Mouse (Mus musculus): ENCODE results near the gene Arv1.

Arv1 gene

GRCm38 (mm10) chr8:124721862-124722515 is at the start of gene Arv1, which contains the start of gene Ttc13:
Gene Arv1, plus strand, starts transcription at chr8:124722139.
Gene Ttc13, minus strand, starts transcription at chr8:124721983.
- DNase-seq (ENCODE audit: low read depth): peak; percentile 88

GRCm38 (mm10) chr8:124672345-124672744 is 49.6 kb upstream of the Arv1 start:
- no peak for DNase-seq (ENCODE audit: low read depth)

- no peak for DNase-seq (ENCODE audit: low read depth)
These were observed 45.3 kb upstream of the Arv1 start for GRCm38 (mm10) chr8:124676661-124677060.

GRCm38 (mm10) chr8:124677078-124677477 is 44.9 kb upstream of the Arv1 start:
- no peak for DNase-seq (ENCODE audit: low read depth)

- peak; percentile 33 for DNase-seq (ENCODE audit: low read depth)
These were observed 44.5 kb upstream of the Arv1 start for GRCm38 (mm10) chr8:124677486-124677885.

GRCm38 (mm10) chr8:124678246-124678645 is 43.7 kb upstream of the Arv1 start:
- no peak for DNase-seq (ENCODE audit: low read depth)

- no peak for DNase-seq (ENCODE audit: low read depth)
These were observed 40.7 kb upstream of the Arv1 start for GRCm38 (mm10) chr8:124681077-124681791.

GRCm38 (mm10) chr8:124681792-124682157 is 40.2 kb upstream of the Arv1 start:
- DNase-seq (ENCODE audit: low read depth): no peak

- DNase-seq (ENCODE audit: low read depth): no peak
These were observed 39.7 kb upstream of the Arv1 start for GRCm38 (mm10) chr8:124682218-124682617.

- no peak for DNase-seq (ENCODE audit: low read depth)
These were observed 33.0 kb upstream of the Arv1 start for GRCm38 (mm10) chr8:124688899-124689298.

- no peak for DNase-seq (ENCODE audit: low read depth)
These were observed 30.2 kb upstream of the Arv1 start for GRCm38 (mm10) chr8:124691706-124692105.

GRCm38 (mm10) chr8:124695424-124696100 is 26.4 kb upstream of the Arv1 start:
- DNase-seq (ENCODE audit: low read depth): no peak

- no peak for DNase-seq (ENCODE audit: low read depth)
These were observed 21.7 kb upstream of the Arv1 start for GRCm38 (mm10) chr8:124700271-124700670.

GRCm38 (mm10) chr8:124701023-124701422 is 20.9 kb upstream of the Arv1 start:
- DNase-seq (ENCODE audit: low read depth): no peak

GRCm38 (mm10) chr8:124702183-124702582 is 19.8 kb upstream of the Arv1 start:
- DNase-seq (ENCODE audit: low read depth): no peak

GRCm38 (mm10) chr8:124703526-124703925 is 18.4 kb upstream of the Arv1 start:
- DNase-seq (ENCODE audit: low read depth): no peak

GRCm38 (mm10) chr8:124704376-124704775 is 17.6 kb upstream of the Arv1 start:
- no peak for DNase-seq (ENCODE audit: low read depth)

- DNase-seq (ENCODE audit: low read depth): no peak
These were observed 16.1 kb upstream of the Arv1 start for GRCm38 (mm10) chr8:124705823-124706222.

GRCm38 (mm10) chr8:124713207-124713606 is 8.7 kb upstream of the Arv1 start:
- DNase-seq (ENCODE audit: low read depth): no peak

GRCm38 (mm10) chr8:124715736-124716135 is 6.2 kb upstream of the Arv1 start:
- no peak for DNase-seq (ENCODE audit: low read depth)

GRCm38 (mm10) chr8:124720133-124720532 is 1.8 kb upstream of the Arv1 start:
- no peak for DNase-seq (ENCODE audit: low read depth)

GRCm38 (mm10) chr8:124720938-124721861 is 739 bp upstream of the Arv1 start:
- no peak for DNase-seq (ENCODE audit: low read depth)

All from c-Kit-positive CD71-positive TER-119-negative erythroid progenitor cells, embryonic 14.5 days (primary cell).